Mouse (Mus musculus) cortical plate, adult 2 months (tissue): ENCODE data around the gene Kif17. TPM values are rescaled to one million over a fixed set of nuclear protein-coding genes. Genes with fewer than 3 reads are reported as not detected.
A peak's percentile ranks its signal among the peaks of the same experiment; 100 is the strongest.

Experiments used
- H3K27ac ChIP-seq: fragments of 200-500 bp; 2 replicates; pipeline ENCODE4 v1.5.1; 2012; ENCODE audit warnings: low read length, control low read depth, inconsistent platforms; ENCODE audit not compliant: insufficient read depth
- H3K4me1 ChIP-seq: fragments of 200-500 bp; 2 replicates; pipeline ENCODE4 v1.6.1; 2011; ENCODE audit warnings: low read length; ENCODE audit not compliant: control insufficient read depth, insufficient read depth
- H3K4me3 ChIP-seq: fragments of 200-500 bp; 2 replicates; pipeline ENCODE4 v1.5.1; 2011; ENCODE audit warnings: mild to moderate bottlenecking, low read length, control low read depth; ENCODE audit not compliant: insufficient read depth
- CTCF ChIP-seq: fragments of 200-500 bp; IDR thresholded peaks from 2 replicates; pipeline ENCODE4 v1.5.1; 2011; ENCODE audit warnings: mild to moderate bottlenecking, control low read depth, low read length; ENCODE audit not compliant: insufficient read depth; ENCODE audit errors: extremely low read depth
- POLR2A ChIP-seq: fragments of 200-500 bp; IDR thresholded peaks from 2 replicates; pipeline ENCODE4 v1.6.1; 2011; ENCODE audit warnings: mild to moderate bottlenecking, low read length, control low read depth; ENCODE audit not compliant: insufficient read depth; ENCODE audit errors: extremely low read depth
- polyA plus RNA-seq: library from polyadenylated mRNA; depleted of rRNA; stranded (reverse); fragments of >200 nt; gene quantifications from 2 replicates; pipeline ENCODE4 v1.2.3, GENCODE M21; 2012

The Kif17 gene
- polyA plus RNA-seq, 1 experiment = 28.7 TPM

- TF ChIP-seq POLR2A = no peak
- TF ChIP-seq CTCF = no peak
- Histone ChIP-seq H3K4me3 (no peak overlapping the region), H3K4me1 (peaks cover 5% of the 10 kb centered on the region), H3K27ac (no peak overlapping the region)
Measured at GRCm38 (mm10) chr4:138310311-138310910, 60.2 kb downstream of the Kif17 start.

- no peak for TF ChIP-seq POLR2A
- peak; percentile 69 for TF ChIP-seq CTCF
- Histone ChIP-seq H3K4me1 (peaks cover 2% of the 10 kb centered on the region), H3K4me3 (no peak overlapping the region), H3K27ac (no peak overlapping the region)
Measured at GRCm38 (mm10) chr4:138311595-138311994, 61.4 kb downstream of the Kif17 start.

- Histone ChIP-seq H3K27ac (no peak overlapping the region), H3K4me1 (peaks cover 2% of the 10 kb centered on the region), H3K4me3 (no peak overlapping the region)
- TF ChIP-seq CTCF (no peak), POLR2A (no peak)
Measured at GRCm38 (mm10) chr4:138312105-138312504, 61.9 kb downstream of the Kif17 start.

- H3K27ac ChIP-seq = no peak overlapping the region
- TF ChIP-seq POLR2A (no peak), CTCF (no peak)
- H3K4me1 ChIP-seq = peaks cover 2% of the 10 kb centered on the region
- H3K4me3 ChIP-seq = no peak overlapping the region
Measured at GRCm38 (mm10) chr4:138313021-138313420, 62.8 kb downstream of the Kif17 start.

- H3K4me1 ChIP-seq = peaks cover 2% of the 10 kb centered on the region
- H3K4me3 ChIP-seq = no peak overlapping the region
- H3K27ac ChIP-seq = no peak overlapping the region
- no peak for TF ChIP-seq CTCF
- TF ChIP-seq POLR2A = no peak
Measured at GRCm38 (mm10) chr4:138313795-138314194, 63.6 kb downstream of the Kif17 start.

GRCm38 (mm10) chr4:138315781-138316180 lies 65.5 kb downstream of the Kif17 start:
- H3K4me3 ChIP-seq = no peak overlapping the region
- H3K27ac ChIP-seq = no peak overlapping the region
- TF ChIP-seq CTCF = 0 out of 2 replicates have a peak, but pooled peaks have one; percentile 19
- no peak for TF ChIP-seq POLR2A
- peaks cover 2% of the 10 kb centered on the region for H3K4me1 ChIP-seq

- Histone ChIP-seq H3K4me3 (no peak overlapping the region), H3K27ac (no peak overlapping the region), H3K4me1 (peaks cover 2% of the 10 kb centered on the region)
- TF ChIP-seq CTCF (no peak), POLR2A (no peak)
Measured at GRCm38 (mm10) chr4:138316369-138316768, 66.1 kb downstream of the Kif17 start.

- peaks cover 10% of the 10 kb centered on the region for H3K4me1 ChIP-seq
- no peak overlapping the region for H3K27ac ChIP-seq
- no peak overlapping the region for H3K4me3 ChIP-seq
- TF ChIP-seq CTCF = peak; percentile 76
- no peak for TF ChIP-seq POLR2A
Measured at GRCm38 (mm10) chr4:138318509-138319266, 68.5 kb downstream of the Kif17 start.

- TF ChIP-seq POLR2A = no peak
- peak; percentile 100 for TF ChIP-seq CTCF
- no peak overlapping the region for H3K27ac ChIP-seq
- H3K4me1 ChIP-seq = peaks cover 14% of the 10 kb centered on the region
- no peak overlapping the region for H3K4me3 ChIP-seq
Measured at GRCm38 (mm10) chr4:138319508-138319907, 69.3 kb downstream of the Kif17 start.

- Histone ChIP-seq H3K4me3 (no peak overlapping the region), H3K4me1 (peaks cover 16% of the 10 kb centered on the region), H3K27ac (no peak overlapping the region)
- TF ChIP-seq CTCF (no peak), POLR2A (no peak)
Measured at GRCm38 (mm10) chr4:138320711-138321110, 70.5 kb downstream of the Kif17 start.
